23 mouse cellular contexts compared by ENCODE assay signal in the genomic region with DNA sequence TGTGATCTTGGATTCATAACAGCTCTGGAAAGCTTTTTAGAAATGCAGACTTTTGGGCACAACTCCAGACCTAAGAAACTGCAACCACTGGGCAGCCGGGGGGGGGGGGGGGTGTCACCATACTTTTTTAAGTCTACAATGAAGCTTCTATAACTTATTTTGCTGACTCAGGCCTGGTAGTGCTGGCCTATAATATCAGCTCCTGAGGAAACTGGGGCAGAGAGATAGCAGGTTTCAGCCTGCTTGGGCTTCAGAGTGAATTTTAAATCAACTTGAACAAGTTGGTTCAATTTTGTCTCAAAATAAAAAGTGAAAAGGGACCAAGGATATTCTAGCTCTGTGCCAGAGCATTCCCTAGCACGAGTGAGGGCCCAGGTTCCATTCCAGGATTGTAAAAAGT. TPM values are rescaled to one million over a fixed set of nuclear protein-coding genes. Genes with fewer than 3 reads are reported as not detected.
"Had no signal": no experiment of that assay in that cellular context is flagged by ENCODE, and none has a peak within 500 bp of the region (broad histone marks: within the 10 kb centered on the region; RNA-seq: fewer than 3 reads in every experiment).

No protein-coding gene starts in this region.

- H3K27ac ChIP-seq: kidney, postnatal 0 days; limb, embryonic 12.5 days; midbrain, embryonic 10.5 days; neural tube, embryonic 12.5 days had no signal

- H3K27me3 ChIP-seq: neural tube, embryonic 12.5 days had no signal

- H3K9me3 ChIP-seq: limb, embryonic 12.5 days; midbrain, embryonic 10.5 days; neural tube, embryonic 12.5 days had no signal

- ATAC-seq: inflammation-experienced regulatory T-cells, adult 6 months; intestine, postnatal 0 days had no signal

- H3K4me3 ChIP-seq: limb, embryonic 12.5 days; midbrain, embryonic 10.5 days; myocyte; neural tube, embryonic 12.5 days had no signal

- DNase-seq: kidney, adult 8-10 months; layer of hippocampus, adult 9-11 months; layer of hippocampus, postnatal 36 days; lung, adult 2 months; midbrain, embryonic 14.5 days; retina, postnatal 1 day; right cerebral cortex, postnatal 4 days; spleen, adult 18-20 months; thymus, adult 18-20 months; thymus, postnatal 25 days had no signal

- H3K9ac ChIP-seq: limb, embryonic 12.5 days; neural tube, embryonic 12.5 days had no signal

- H3K4me2 ChIP-seq: limb, embryonic 12.5 days; neural tube, embryonic 12.5 days had no signal

- H3K4me1 ChIP-seq: midbrain, embryonic 10.5 days; neural tube, embryonic 12.5 days had no signal

- H3K36me3 ChIP-seq: limb, embryonic 12.5 days; midbrain, embryonic 10.5 days; neural tube, embryonic 12.5 days had no signal

RNA-seq across cellular contexts. Expression of a gene that starts 40.3 kb away (rescaled TPM):
- total RNA-seq: layer of hippocampus, adult 18-20 months; layer of hippocampus, postnatal 36 days; left cerebral cortex, postnatal 36 days; liver, adult 2 months; neutrophil, adult 5-6 weeks had no signal
- polyA plus RNA-seq: inflammation-experienced regulatory T-cells, adult 6 months; intestine, postnatal 0 days; kidney, postnatal 0 days; limb, embryonic 12.5 days; liver, adult 2 months; lung, adult 2 months; midbrain, embryonic 10.5 days; midbrain, embryonic 14.5 days; myocyte; neural tube, embryonic 12.5 days; stomach, embryonic 14.5 days; urinary bladder, adult 2 months had no signal
